Mouse (Mus musculus): ENCODE measurements at regions not wholly inside any gene's neighbourhood (a gene's known extent, or its start where the extent isn't known, plus 50 kb on each side); places are given as distances from the start of the nearest gene placed in this dataset.

GRCm38 (mm10) chr2:50456654-50457053 lies 160.1 kb upstream of the Mmadhc start:
- Histone ChIP-seq H3K27ac (ENCODE audit: insufficient read depth, low read depth, low read length, poor library complexity, severe bottlenecking) (no peak overlapping the region), H3K36me3 (ENCODE audit: control insufficient read depth, insufficient read depth, low read length, poor library complexity, severe bottlenecking) (no peaks in the 10 kb centered on the region), H3K4me1 (ENCODE audit: control insufficient read depth in 2 of 2, insufficient read depth in 2 of 2, low read length in 2 of 2, poor library complexity in 1 of 2) (no peaks in the 10 kb centered on the region), H3K9me3 (ENCODE audit: control insufficient read depth, insufficient read depth, low read depth, low read length) (no peaks in the 10 kb centered on the region), H3K4me3 (ENCODE audit: insufficient read depth in 1 of 2, low read depth in 1 of 2, low read length in 2 of 2, poor library complexity in 1 of 2, severe bottlenecking in 1 of 2) (no peak overlapping the region), H3K9ac (ENCODE audit: insufficient read depth, low read depth, low read length, poor library complexity, severe bottlenecking) (no peak overlapping the region)
- no peak for DNase-seq (ENCODE audit: low read depth, low spot score)
- TF ChIP-seq CHD2 (IDR thresholded peaks at IDR 0.05; ENCODE audit: low read depth, low read length) (no peak), MAFK (IDR thresholded peaks at IDR 0.05; ENCODE audit: insufficient read depth, low read depth, low read length) (no peak), ZNF384 (IDR thresholded peaks at IDR 0.05; ENCODE audit: low read depth, low read length) (no peak), HCFC1 (IDR thresholded peaks at IDR 0.05; ENCODE audit: borderline replicate concordance, insufficient read depth, low read length) (no peak), ZC3H11A (IDR thresholded peaks at IDR 0.05; ENCODE audit: borderline replicate concordance, low read depth, low read length) (no peak)
- in situ Hi-C loops (cut with MboI; ENCODE audit: low sequenced_read_pairs in 2 of 2, unreplicated experiment in 2 of 2): no loop called here

- no peak overlapping the region for H3K27ac ChIP-seq (ENCODE audit: insufficient read depth, low read depth, low read length, poor library complexity, severe bottlenecking)
- H3K4me3 ChIP-seq (ENCODE audit: insufficient read depth in 1 of 2, low read depth in 1 of 2, low read length in 2 of 2, poor library complexity in 1 of 2, severe bottlenecking in 1 of 2): no peak overlapping the region
- no peak overlapping the region for H3K9ac ChIP-seq (ENCODE audit: insufficient read depth, low read depth, low read length, poor library complexity, severe bottlenecking)
- TF ChIP-seq MAFK (IDR thresholded peaks at IDR 0.05; ENCODE audit: insufficient read depth, low read depth, low read length) (no peak), ZC3H11A (IDR thresholded peaks at IDR 0.05; ENCODE audit: borderline replicate concordance, low read depth, low read length) (no peak), HCFC1 (IDR thresholded peaks at IDR 0.05; ENCODE audit: borderline replicate concordance, insufficient read depth, low read length) (no peak), CHD2 (IDR thresholded peaks at IDR 0.05; ENCODE audit: low read depth, low read length) (no peak), ZNF384 (IDR thresholded peaks at IDR 0.05; ENCODE audit: low read depth, low read length) (no peak)
- H3K4me1 ChIP-seq (ENCODE audit: control insufficient read depth in 2 of 2, insufficient read depth in 2 of 2, low read length in 2 of 2, poor library complexity in 1 of 2): no peaks in the 10 kb centered on the region
- no peaks in the 10 kb centered on the region for H3K9me3 ChIP-seq (ENCODE audit: control insufficient read depth, insufficient read depth, low read depth, low read length)
- in situ Hi-C loops (cut with MboI; ENCODE audit: low sequenced_read_pairs in 2 of 2, unreplicated experiment in 2 of 2): no loop called here
- H3K36me3 ChIP-seq (ENCODE audit: control insufficient read depth, insufficient read depth, low read length, poor library complexity, severe bottlenecking): no peaks in the 10 kb centered on the region
- no peak for DNase-seq (ENCODE audit: low read depth, low spot score)
Observed at GRCm38 (mm10) chr2:50448117-50448516, 151.5 kb upstream of the Mmadhc start.

- Histone ChIP-seq H3K27ac (ENCODE audit: insufficient read depth, low read depth, low read length, poor library complexity, severe bottlenecking) (no peak overlapping the region), H3K36me3 (ENCODE audit: control insufficient read depth, insufficient read depth, low read length, poor library complexity, severe bottlenecking) (no peaks in the 10 kb centered on the region), H3K9me3 (ENCODE audit: control insufficient read depth, insufficient read depth, low read depth, low read length) (no peaks in the 10 kb centered on the region), H3K9ac (ENCODE audit: insufficient read depth, low read depth, low read length, poor library complexity, severe bottlenecking) (no peak overlapping the region), H3K4me3 (ENCODE audit: insufficient read depth in 1 of 2, low read depth in 1 of 2, low read length in 2 of 2, poor library complexity in 1 of 2, severe bottlenecking in 1 of 2) (no peak overlapping the region), H3K4me1 (ENCODE audit: control insufficient read depth in 2 of 2, insufficient read depth in 2 of 2, low read length in 2 of 2, poor library complexity in 1 of 2) (no peaks in the 10 kb centered on the region)
- DNase-seq (ENCODE audit: low read depth, low spot score): no peak
- in situ Hi-C loops (cut with MboI; ENCODE audit: low sequenced_read_pairs in 2 of 2, unreplicated experiment in 2 of 2): no loop called here
- no peak for TF ChIP-seq MAFK (IDR thresholded peaks at IDR 0.05; ENCODE audit: insufficient read depth, low read depth, low read length)
- TF ChIP-seq ZC3H11A (IDR thresholded peaks at IDR 0.05; ENCODE audit: borderline replicate concordance, low read depth, low read length): no peak
- TF ChIP-seq HCFC1 (IDR thresholded peaks at IDR 0.05; ENCODE audit: borderline replicate concordance, insufficient read depth, low read length): no peak
- TF ChIP-seq CHD2 (IDR thresholded peaks at IDR 0.05; ENCODE audit: low read depth, low read length): no peak
- no peak for TF ChIP-seq ZNF384 (IDR thresholded peaks at IDR 0.05; ENCODE audit: low read depth, low read length)
Observed at GRCm38 (mm10) chr2:50445963-50446485, 149.4 kb upstream of the Mmadhc start.

- Histone ChIP-seq H3K9me3 (ENCODE audit: control insufficient read depth, insufficient read depth, low read depth, low read length) (no peaks in the 10 kb centered on the region), H3K9ac (ENCODE audit: insufficient read depth, low read depth, low read length, poor library complexity, severe bottlenecking) (no peak overlapping the region), H3K4me3 (ENCODE audit: insufficient read depth in 1 of 2, low read depth in 1 of 2, low read length in 2 of 2, poor library complexity in 1 of 2, severe bottlenecking in 1 of 2) (no peak overlapping the region), H3K27ac (ENCODE audit: insufficient read depth, low read depth, low read length, poor library complexity, severe bottlenecking) (no peak overlapping the region), H3K4me1 (ENCODE audit: control insufficient read depth in 2 of 2, insufficient read depth in 2 of 2, low read length in 2 of 2, poor library complexity in 1 of 2) (no peaks in the 10 kb centered on the region), H3K36me3 (ENCODE audit: control insufficient read depth, insufficient read depth, low read length, poor library complexity, severe bottlenecking) (no peaks in the 10 kb centered on the region)
- no peak for TF ChIP-seq MAFK (IDR thresholded peaks at IDR 0.05; ENCODE audit: insufficient read depth, low read depth, low read length)
- TF ChIP-seq CHD2 (IDR thresholded peaks at IDR 0.05; ENCODE audit: low read depth, low read length): no peak
- TF ChIP-seq ZNF384 (IDR thresholded peaks at IDR 0.05; ENCODE audit: low read depth, low read length): no peak
- TF ChIP-seq HCFC1 (IDR thresholded peaks at IDR 0.05; ENCODE audit: borderline replicate concordance, insufficient read depth, low read length): no peak
- no peak for TF ChIP-seq ZC3H11A (IDR thresholded peaks at IDR 0.05; ENCODE audit: borderline replicate concordance, low read depth, low read length)
- in situ Hi-C loops (cut with MboI; ENCODE audit: low sequenced_read_pairs in 2 of 2, unreplicated experiment in 2 of 2): no loop called here
- DNase-seq (ENCODE audit: low read depth, low spot score): no peak
Observed at GRCm38 (mm10) chr2:50440333-50440732, 143.7 kb upstream of the Mmadhc start.

- TF ChIP-seq CHD2 (IDR thresholded peaks at IDR 0.05; ENCODE audit: low read depth, low read length) (no peak), ZNF384 (IDR thresholded peaks at IDR 0.05; ENCODE audit: low read depth, low read length) (no peak), ZC3H11A (IDR thresholded peaks at IDR 0.05; ENCODE audit: borderline replicate concordance, low read depth, low read length) (no peak), MAFK (IDR thresholded peaks at IDR 0.05; ENCODE audit: insufficient read depth, low read depth, low read length) (no peak), HCFC1 (IDR thresholded peaks at IDR 0.05; ENCODE audit: borderline replicate concordance, insufficient read depth, low read length) (no peak)
- no peaks in the 10 kb centered on the region for H3K9me3 ChIP-seq (ENCODE audit: control insufficient read depth, insufficient read depth, low read depth, low read length)
- DNase-seq (ENCODE audit: low read depth, low spot score): no peak
- H3K36me3 ChIP-seq (ENCODE audit: control insufficient read depth, insufficient read depth, low read length, poor library complexity, severe bottlenecking): no peaks in the 10 kb centered on the region
- in situ Hi-C loops (cut with MboI; ENCODE audit: low sequenced_read_pairs in 2 of 2, unreplicated experiment in 2 of 2): no loop called here
- no peaks in the 10 kb centered on the region for H3K4me1 ChIP-seq (ENCODE audit: control insufficient read depth in 2 of 2, insufficient read depth in 2 of 2, low read length in 2 of 2, poor library complexity in 1 of 2)
- H3K27ac ChIP-seq (ENCODE audit: insufficient read depth, low read depth, low read length, poor library complexity, severe bottlenecking): no peak overlapping the region
- no peak overlapping the region for H3K4me3 ChIP-seq (ENCODE audit: insufficient read depth in 1 of 2, low read depth in 1 of 2, low read length in 2 of 2, poor library complexity in 1 of 2, severe bottlenecking in 1 of 2)
- H3K9ac ChIP-seq (ENCODE audit: insufficient read depth, low read depth, low read length, poor library complexity, severe bottlenecking): no peak overlapping the region
Observed at GRCm38 (mm10) chr2:50433166-50433565, 136.6 kb upstream of the Mmadhc start.
